Mouse (Mus musculus) granulocyte monocyte progenitor cell, adult 5-6 weeks (primary cell): ENCODE data around the gene Arhgap33. TPM values are rescaled to one million over a fixed set of nuclear protein-coding genes. Genes with fewer than 3 reads are reported as not detected.

Source experiments
- ATAC-seq: replicated peaks from 2 replicates; pipeline ENCODE4 v1.8.0; 2016; ENCODE audit warnings: mild to moderate bottlenecking, moderate TSS enrichment, inconsistent platforms; ENCODE audit not compliant: poor library complexity, severe bottlenecking
- total RNA-seq, 2 experiments: library from RNA; stranded (forward) in 1 of 2; stranded (reverse) in 1 of 2; fragments of 200-712, 200-1000 nt in 1 of 2; fragments of >200 nt in 1 of 2; fragmentation: Nextera tagmentation in 1 of 2; gene quantifications; 2 replicates each; pipeline ENCODE4 v1.2.3; 2014 to 2017

The Arhgap33 gene
- total RNA-seq, 2 experiments from 2014 or later, result 3.7 to 7.0 TPM

DNA sequence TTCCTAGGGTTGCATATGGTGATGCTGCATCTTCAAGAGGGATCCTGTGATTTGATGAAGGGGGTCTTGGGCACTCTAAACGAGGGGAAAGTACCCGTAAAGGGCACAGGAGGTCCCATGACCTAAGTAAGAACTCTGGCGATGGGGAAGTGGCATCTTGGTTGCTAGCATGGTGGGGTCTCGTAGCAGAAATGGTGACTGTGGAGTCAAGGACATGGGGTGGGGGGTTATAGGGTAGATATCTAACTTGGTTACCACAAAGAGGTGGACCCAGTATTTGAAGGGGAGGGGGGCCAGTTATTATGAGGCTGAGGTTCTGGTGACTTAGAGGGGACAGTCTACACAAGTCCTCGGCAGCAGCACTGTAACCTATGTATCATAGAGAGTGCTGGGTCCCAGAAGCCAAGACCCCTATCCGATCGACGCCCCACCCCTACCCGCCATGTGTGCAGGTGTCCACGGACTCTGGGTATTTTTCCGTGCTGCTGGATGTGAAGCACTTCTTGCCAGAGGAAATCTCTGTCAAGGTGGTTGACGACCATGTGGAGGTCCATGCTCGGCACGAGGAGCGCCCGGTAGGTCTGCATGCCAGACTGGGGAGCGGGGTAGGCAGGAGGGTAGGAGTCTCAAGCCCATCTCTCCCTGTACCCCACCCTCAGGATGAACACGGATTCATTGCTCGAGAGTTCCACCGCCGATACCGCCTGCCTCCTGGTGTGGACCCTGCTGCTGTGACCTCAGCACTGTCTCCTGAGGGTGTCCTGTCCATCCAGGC lies 19.1 kb upstream of the Arhgap33 start:
- no peak for ATAC-seq

GRCm38 (mm10) chr7:30553021-30553589 lies 18.2 kb upstream of the Arhgap33 start:
- 0 out of 2 replicates have a peak, but pooled peaks have one; percentile 12 for ATAC-seq

- peak; percentile 86 for ATAC-seq
These were observed 17.5 kb upstream of the Arhgap33 start, which contains the start of the genes Hspb6 and Proser3 for GRCm38 (mm10) chr7:30552102-30553020. TSS of gene Hspb6 (plus strand) at chr7:30552178. TSS of gene Proser3 (minus strand) at chr7:30552299.

DNA sequence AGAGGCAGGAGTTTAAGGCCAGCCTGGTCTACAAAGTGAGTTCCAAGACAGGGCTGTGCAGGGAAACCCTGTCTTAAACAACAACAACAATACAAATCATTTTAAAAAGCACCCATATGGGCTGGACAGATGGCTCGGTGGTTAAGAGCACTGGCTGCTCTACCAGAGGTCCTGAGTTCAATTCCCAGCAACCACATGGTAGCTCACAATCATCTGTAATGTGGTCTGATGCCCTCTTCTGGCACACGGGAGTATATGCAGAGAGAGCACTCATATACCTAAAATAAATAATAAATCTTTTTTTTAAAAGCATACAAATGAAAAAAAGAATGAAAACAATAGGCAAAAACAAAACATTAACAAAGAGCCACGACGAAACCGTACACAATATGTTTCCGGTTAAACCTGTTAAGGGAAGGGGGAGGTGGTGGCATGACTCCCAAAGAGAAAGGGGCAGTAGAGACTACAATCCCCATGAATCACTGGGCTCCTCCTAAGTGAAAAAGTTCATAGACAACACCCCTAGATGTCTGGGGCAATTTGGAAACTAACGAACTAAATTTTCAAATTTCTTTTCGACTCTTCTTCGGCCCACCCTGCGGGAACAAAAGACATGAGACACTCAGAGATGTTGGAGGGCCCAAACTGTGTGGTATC lies 16.7 kb upstream of the Arhgap33 start:
- peak; percentile 47 for ATAC-seq

GRCm38 (mm10) chr7:30550603-30551002 lies 15.7 kb upstream of the Arhgap33 start:
- ATAC-seq, result no peak

DNA sequence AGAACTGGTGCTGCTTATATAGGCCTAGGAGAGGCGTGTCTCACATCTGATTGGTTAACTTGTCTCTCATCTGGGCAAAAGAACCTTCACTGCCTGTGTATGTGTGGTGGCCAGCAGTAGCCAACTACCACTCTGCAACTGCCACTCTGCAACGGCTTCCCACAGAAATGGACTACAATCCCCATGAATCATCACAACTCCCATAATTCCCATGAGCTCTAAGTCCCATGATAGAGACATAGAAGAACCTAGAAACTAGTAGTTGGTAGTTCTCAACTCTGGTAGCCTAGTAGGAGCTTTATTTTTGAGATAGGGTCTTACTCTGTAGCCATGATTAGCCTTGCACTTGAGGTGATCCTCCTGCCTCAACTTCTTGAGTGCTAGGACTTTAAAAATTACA lies 15.0 kb upstream of the Arhgap33 start:
- ATAC-seq, result no peak

DNA sequence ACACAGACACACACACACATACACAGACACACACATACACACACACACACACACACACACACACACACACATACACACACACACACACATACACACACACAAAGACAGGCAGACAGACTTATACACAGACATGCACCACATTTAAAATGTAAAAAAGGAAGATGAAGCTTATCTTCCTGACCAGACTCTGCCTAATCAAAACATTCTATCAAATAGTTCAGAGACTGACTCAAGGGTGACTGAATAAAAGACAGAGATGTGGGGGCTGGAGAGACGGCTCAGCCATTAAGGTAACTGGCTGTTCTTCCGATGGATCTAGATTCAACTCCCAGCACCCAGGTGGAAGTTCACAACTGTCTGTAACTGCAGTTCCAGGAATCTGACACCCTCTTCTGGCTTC lies 9.5 kb upstream of the Arhgap33 start:
- ATAC-seq, result no peak

DNA sequence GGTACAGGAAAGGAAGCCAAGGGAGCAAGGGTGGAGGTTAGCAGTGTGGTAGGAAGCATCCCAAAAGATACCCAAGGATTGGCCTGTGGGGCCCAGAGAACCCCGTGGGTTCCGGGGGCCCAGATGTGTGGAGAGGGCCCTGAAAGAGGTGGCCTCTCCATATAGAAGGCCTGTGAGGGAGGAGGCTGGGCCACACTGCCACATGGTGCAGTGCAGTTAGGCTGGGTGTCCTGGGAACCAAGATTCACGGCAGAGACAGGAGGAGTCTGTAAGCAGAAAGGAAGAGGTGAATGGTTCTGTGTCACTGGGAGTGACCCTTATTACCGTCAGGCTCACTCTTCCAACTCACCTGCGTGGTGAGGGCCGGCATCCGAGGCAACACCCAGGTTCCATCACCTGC lies 5.7 kb upstream of the Arhgap33 start:
- no peak for ATAC-seq

DNA sequence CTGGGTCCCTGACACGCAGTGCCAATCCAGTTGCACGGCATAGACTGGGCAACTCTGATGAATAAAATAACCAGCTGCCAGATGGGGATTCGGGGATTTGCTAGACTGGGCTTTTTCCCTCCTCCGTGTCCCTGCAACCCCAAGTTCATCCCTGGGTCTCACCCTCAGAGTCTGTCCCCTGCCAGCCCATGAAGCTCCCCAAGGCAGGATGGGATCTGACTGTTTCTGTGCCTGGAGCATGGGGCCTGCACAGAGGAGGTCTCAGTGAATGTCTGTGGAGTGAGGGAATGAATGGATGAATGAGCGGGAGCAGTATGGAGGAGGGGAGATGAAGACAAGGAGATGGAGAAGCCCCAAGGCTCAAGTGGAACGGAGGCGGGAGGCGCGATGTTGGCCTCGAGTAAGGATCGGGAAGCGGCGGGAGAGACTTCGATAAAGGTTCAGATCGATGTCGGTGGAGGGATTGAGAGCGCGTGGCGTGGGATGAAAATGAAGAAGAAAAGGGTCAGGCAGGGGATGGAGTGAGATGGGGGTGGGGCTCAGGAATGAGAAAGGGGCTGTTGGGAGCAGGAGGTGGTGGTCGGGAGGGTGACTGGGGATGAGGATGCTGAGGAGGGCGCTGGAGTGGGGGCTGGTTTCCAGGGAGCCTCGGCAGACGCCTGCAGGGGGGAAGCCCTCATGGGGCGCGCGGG lies 773 bp downstream of the Arhgap33 start:
- ATAC-seq, result no peak

DNA sequence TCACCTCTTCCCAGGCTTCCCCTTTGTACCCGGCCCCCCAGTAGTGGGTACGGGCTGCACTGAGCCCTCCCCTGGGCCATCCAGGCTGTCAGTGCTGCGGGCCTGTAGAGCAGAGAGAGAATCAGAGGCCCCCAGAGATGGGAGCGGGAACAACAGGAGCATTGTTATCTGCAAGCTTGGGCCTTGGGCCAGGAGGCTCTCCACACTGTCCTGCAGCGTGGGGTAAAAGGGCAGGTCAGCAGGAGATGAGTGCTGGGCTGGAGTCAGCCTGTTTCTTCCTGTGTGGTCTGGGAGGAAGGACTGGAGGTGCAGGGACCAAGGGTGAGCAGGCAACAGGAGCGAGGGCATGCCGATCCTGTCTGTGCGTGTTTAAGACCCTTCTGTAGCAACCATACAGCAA lies 1.9 kb downstream of the Arhgap33 start:
- ATAC-seq, result no peak

DNA sequence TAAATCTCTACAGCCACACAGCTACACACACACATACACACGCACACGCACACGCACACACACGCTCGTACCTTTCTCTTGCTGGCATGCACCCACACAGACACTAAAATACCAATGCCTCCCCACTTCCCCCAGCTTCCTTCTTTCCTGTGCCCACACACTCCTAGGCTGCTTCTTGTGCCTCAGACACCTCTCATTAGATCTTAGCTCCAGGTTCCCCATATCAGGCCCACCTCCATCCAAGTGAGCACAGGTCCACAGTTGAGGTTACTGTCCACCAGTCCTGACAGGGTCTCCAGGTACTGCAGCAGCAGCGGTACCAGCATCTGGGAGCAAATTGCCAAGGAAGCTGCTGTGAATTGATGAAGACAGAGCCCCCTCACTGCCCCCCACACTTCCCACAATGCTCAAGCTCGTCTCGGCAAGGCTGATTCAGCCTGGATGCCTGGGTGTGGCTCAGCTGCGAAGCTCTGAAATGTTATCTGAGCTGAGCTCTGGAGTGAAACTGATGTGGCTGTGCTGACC lies 3.5 kb downstream of the Arhgap33 start:
- no peak for ATAC-seq

- ATAC-seq, result no peak; the same call in 1 of the 2 replicates
These were observed 7.9 kb downstream of the Arhgap33 start for GRCm38 (mm10) chr7:30526981-30527380.

- no peak for ATAC-seq
These were observed 8.5 kb downstream of the Arhgap33 start for GRCm38 (mm10) chr7:30526399-30526798.

DNA sequence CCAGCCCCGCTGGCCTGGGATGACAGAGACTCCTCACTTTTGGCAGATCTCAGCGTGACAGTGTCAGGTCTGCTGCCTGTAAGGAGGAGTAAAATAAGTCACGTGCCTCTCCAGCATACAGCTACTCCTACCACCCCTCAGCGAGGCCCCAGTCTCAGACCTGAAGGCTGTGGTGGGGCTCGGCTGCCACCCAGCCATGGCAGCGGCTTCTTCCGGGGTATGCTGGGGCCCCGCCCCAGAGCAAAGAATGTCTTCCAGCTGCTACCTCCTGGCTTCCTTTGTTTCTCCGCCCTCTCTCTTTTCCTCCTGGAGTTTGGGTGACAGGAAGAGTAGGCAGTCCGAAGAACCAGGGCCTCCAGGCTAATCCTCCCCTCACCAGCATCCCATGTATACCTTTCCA lies 8.9 kb downstream of the Arhgap33 start:
- ATAC-seq, result no peak

DNA sequence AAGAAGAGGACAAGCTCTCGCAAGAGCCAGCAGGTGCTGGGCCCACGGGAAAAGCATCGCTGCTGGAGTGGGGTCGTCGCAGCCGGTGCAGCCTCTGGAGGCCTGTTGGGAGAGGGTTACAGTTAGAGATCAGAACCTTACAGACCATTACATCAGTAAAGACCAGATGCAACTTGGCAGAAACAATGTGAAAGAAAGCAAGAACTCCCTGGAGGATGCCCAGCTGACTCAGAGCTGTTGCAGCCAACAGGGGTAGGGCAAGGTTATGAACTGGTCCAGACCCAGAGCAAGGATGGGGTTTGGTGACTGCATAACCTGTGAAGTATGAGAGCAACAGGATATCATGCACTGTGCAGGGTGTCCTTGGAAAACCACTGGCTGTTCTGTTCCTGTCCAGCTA lies 10.4 kb downstream of the Arhgap33 start:
- ATAC-seq, result no peak

DNA sequence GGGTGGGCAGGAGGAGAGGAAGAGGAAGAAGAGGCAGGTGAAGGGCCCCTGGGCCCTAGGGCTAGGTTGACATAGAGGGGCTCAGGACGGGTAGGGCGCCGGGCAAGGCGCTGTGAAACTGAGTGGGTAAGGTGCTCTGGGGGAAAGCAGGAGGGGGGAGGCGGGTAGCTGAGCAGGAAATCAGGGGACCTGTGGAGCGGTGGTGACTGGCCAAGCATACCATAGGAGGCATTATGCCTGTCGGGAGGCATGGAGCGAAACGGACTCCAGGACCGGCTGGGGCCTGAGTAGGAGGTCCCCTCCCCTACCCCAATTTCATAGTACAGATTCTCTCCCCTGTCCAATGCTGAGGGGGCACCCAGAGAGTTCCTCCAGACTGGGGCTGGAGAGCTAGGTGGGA lies 12.0 kb downstream of the Arhgap33 start:
- ATAC-seq, result no peak

GRCm38 (mm10) chr7:30520856-30521255 lies 14.0 kb downstream of the Arhgap33 start:
- ATAC-seq, result no peak

GRCm38 (mm10) chr7:30520396-30520795 lies 14.5 kb downstream of the Arhgap33 start:
- no peak for ATAC-seq

- peak; percentile 14; the same call in 1 of the 2 replicates for ATAC-seq
These were observed 16.5 kb downstream of the Arhgap33 start for GRCm38 (mm10) chr7:30518325-30518724.
